Mouse (Mus musculus) spleen, postnatal 0 days (tissue): Measurements from ENCODE around the gene Plppr4. TPM values are rescaled to one million over a fixed set of nuclear protein-coding genes. Genes with fewer than 3 reads are reported as not detected.

Experiments
- polyA plus RNA-seq: library from polyadenylated mRNA; unstranded; fragments of >200 nt; fragmentation: Nextera tagmentation; extraction: Ambion mirVana; gene quantifications from 2 replicates; pipeline ENCODE4 v1.2.1, GENCODE M21; 2015

Gene Plppr4
- polyA plus RNA-seq = 0.08 and 0.17 TPM in 2 replicates

GRCm38 (mm10) chr3:117360528-117360927 lies at the start of gene Plppr4:
TSS of gene Plppr4 (minus strand) at chr3:117360876.

Other genes with a start within 250 kb of the Plppr4 start
- 0.07 and 0.08 TPM in 2 replicates for gene Plppr5, start 214.0 kb upstream of the Plppr4 start, polyA plus RNA-seq